Mouse (Mus musculus) spleen, postnatal 0 days (tissue): ENCODE measurements around the gene Rdx. TPM values are rescaled to one million over a fixed set of nuclear protein-coding genes. Genes with fewer than 3 reads are reported as not detected.

Source experiments
- polyA plus RNA-seq: library from polyadenylated mRNA; unstranded; fragments of >200 nt; fragmentation: Nextera tagmentation; extraction: Ambion mirVana; gene quantifications from 2 replicates; pipeline ENCODE4 v1.2.1, GENCODE M21; 2015

Gene Rdx
- polyA plus RNA-seq: 67.3 and 68.3 TPM in 2 replicates

DNA sequence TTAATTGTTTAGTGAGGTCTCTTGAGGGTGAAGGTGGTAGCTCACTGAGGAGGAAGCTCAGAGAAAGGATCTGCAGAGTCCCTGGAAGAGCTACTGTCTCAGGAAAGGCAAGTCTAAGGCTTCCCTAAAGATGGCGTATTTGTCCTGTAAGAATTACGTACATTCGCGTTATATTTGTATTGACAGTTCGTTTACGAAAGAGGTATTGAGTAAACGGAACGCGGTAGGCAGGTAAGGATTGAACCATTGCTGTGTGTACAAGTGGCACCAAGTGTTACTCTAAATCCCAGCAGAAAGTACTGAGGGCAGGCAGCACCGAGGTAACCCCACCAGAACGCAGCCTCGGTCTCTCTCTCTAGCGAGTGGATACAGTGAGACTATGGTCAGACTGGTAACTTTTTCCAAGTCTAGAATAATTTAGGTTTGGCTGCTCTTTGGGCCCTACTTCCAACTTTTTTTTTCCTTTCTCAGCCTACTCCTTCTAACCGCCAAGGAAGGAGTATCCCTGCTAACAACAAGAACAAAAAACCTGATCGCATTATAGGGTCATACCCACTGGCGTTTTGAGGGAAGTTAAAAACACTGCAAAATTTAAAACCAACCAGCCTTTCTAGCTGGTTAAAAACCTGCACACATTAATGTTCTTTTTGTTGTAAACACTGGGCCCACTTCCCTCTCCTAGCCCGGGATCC is at the start of gene Rdx:
TSS of gene Rdx (plus strand) at position 45 of the 692 bp plus-strand sequence.

Other genes with a start within 250 kb of the Rdx start
- gene Fdx1, start 83.6 kb upstream of the Rdx start, polyA plus RNA-seq: 40.2 and 50.1 TPM in 2 replicates
- 0.82 and 0.91 TPM in 2 replicates for gene Zc3h12c, start 121.4 kb downstream of the Rdx start, polyA plus RNA-seq